Mouse (Mus musculus): Measurements from ENCODE around the gene Zfp1.

Zfp1 gene

DNA sequence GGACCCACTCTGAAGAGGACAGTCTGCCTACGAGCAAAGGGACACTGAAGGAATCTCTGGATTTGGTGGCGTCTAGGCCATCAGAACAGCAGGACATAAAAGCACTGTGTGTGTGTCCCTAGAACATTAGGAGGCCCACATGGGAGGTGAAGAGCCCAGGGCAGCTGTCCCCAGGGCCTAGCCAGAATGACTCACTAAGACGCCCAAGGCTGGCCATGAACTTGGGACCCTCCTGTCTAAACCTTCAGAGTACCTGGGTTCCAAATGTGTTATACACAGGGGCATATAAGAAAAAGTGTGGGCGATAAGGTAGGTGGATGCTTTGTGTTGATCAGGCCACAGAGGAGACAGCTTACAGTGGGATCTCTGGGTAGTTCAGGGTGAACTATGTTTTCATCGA is 57.5 kb downstream of the Zfp1 start:
- in situ Hi-C loops (cut with MboI; ENCODE audit: low pct_unique_long_range_greater_than_20kb in 1 of 2, low sequenced_read_pairs in 2 of 2, unreplicated experiment in 1 of 2), result loop anchor here (10.0 kb wide), 2 partner anchors 124 to 134 kb away; no protein-coding TSS in a partner anchor

- in situ Hi-C loops (cut with MboI; ENCODE audit: low pct_unique_long_range_greater_than_20kb in 1 of 2, low sequenced_read_pairs in 2 of 2, unreplicated experiment in 1 of 2), result loop anchor here (10.0 kb wide), 2 partner anchors 123 to 133 kb away; no protein-coding TSS in a partner anchor
Observed at GRCm38 (mm10) chr8:111701380-111701779, 58.2 kb downstream of the Zfp1 start.

DNA sequence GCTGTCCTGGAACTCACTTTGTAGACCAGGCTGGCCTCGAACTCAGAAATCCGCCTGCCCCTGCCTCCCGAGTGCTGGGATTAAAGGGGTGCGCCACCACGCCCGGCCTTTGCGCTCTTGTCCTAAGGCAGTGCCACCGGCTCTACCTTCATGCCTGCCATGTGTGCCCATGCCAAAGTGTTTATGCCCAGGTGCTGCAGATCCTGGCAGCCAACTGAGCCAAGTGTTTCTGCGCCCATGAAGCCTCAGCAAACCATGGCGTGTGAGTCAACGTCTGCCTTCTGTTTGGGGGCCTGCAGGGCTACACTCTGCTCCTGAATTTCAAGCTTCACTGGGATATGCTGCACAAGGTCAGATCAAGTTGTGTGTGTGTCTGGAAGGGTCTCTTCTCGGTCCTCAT is 61.4 kb downstream of the Zfp1 start:
- in situ Hi-C loops (cut with MboI; ENCODE audit: low pct_unique_long_range_greater_than_20kb in 1 of 2, low sequenced_read_pairs in 2 of 2, unreplicated experiment in 1 of 2), result loop anchor here (10.0 kb wide), 2 partner anchors 120 to 130 kb away; no protein-coding TSS in a partner anchor

GRCm38 (mm10) chr8:111705222-111705621 is 62.0 kb downstream of the Zfp1 start:
- in situ Hi-C loops (cut with MboI; ENCODE audit: low pct_unique_long_range_greater_than_20kb in 1 of 2, low sequenced_read_pairs in 2 of 2, unreplicated experiment in 1 of 2), result loop anchor here (10.0 kb wide), 2 partner anchors 120 to 130 kb away; no protein-coding TSS in a partner anchor

DNA sequence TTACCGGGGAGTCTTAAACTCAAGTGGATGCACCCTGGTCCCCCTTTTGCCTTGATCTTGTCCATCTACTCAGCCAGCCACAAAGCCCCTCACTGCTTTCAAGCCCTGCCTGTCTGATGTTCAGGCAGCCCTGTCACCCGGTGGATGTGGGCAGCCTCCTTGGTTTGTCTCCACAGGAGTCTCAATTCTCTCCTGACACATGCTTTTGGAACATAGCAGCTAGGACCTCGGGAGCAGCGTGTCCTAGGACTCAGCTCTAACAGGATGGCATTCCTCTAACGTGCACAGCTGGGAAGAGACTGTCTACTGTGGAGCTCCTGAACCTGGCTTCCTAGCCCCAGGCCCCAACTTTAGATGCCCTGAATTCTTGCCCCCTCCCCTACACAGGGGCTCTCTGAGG is 62.5 kb downstream of the Zfp1 start:
- in situ Hi-C loops (cut with MboI; ENCODE audit: low pct_unique_long_range_greater_than_20kb in 1 of 2, low sequenced_read_pairs in 2 of 2, unreplicated experiment in 1 of 2), result loop anchor here (10.0 kb wide), 2 partner anchors 119 to 129 kb away; no protein-coding TSS in a partner anchor

- in situ Hi-C loops (cut with MboI; ENCODE audit: low pct_unique_long_range_greater_than_20kb in 1 of 2, low sequenced_read_pairs in 2 of 2, unreplicated experiment in 1 of 2), result loop anchor here (10.0 kb wide), 2 partner anchors 117 to 127 kb away; no protein-coding TSS in a partner anchor
Observed at GRCm38 (mm10) chr8:111708265-111708664, 65.1 kb downstream of the Zfp1 start.

GRCm38 (mm10) chr8:111709223-111709622 is 66.0 kb downstream of the Zfp1 start:
- in situ Hi-C loops (cut with MboI; ENCODE audit: low pct_unique_long_range_greater_than_20kb in 1 of 2, low sequenced_read_pairs in 2 of 2, unreplicated experiment in 1 of 2), result loop anchor here (10.0 kb wide), 2 partner anchors 116 to 126 kb away; no protein-coding TSS in a partner anchor

DNA sequence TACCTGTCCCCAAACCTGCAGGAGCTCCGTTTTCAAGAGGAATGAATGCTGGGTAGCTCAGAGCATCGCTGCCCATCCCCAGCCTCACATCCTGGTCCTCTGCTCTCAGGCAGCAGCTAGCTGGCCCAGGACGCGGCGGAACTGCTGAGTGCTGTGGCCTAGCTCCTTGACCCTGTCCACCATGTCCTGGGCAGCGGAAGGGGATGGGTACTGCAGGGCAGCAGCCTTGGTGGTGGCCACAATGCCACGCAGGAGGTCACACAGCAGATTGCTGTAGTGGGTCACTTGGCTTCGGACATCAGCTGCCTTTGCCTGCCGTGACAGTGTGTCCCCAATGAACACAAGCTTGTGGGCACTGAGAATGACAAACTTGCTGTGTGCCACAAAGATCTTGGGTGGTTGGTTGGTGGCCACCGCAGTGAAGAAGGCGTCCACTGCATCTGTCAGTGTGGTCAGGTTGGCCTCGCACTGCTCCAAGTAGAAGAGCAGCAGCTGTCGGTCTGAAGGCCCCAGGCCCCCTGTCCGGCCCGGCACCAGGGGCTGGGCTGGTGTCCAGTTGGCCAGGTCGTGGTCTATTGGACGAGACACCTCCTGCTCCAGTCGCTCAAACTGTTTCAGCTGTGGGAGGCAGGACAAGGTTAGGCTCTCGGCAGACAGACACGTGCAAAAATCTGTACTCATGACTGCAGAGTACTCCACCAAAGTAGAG is 67.7 kb downstream of the Zfp1 start:
- in situ Hi-C loops (cut with MboI; ENCODE audit: low pct_unique_long_range_greater_than_20kb in 1 of 2, low sequenced_read_pairs in 2 of 2, unreplicated experiment in 1 of 2), result no loop called here

- in situ Hi-C loops (cut with MboI; ENCODE audit: low pct_unique_long_range_greater_than_20kb in 1 of 2, low sequenced_read_pairs in 2 of 2, unreplicated experiment in 1 of 2), result no loop called here
Observed at GRCm38 (mm10) chr8:111712135-111712534, 68.9 kb downstream of the Zfp1 start.

GRCm38 (mm10) chr8:111712588-111712987 is 69.4 kb downstream of the Zfp1 start:
- in situ Hi-C loops (cut with MboI; ENCODE audit: low pct_unique_long_range_greater_than_20kb in 1 of 2, low sequenced_read_pairs in 2 of 2, unreplicated experiment in 1 of 2), result no loop called here

GRCm38 (mm10) chr8:111713291-111713690 is 70.1 kb downstream of the Zfp1 start:
- in situ Hi-C loops (cut with MboI; ENCODE audit: low pct_unique_long_range_greater_than_20kb in 1 of 2, low sequenced_read_pairs in 2 of 2, unreplicated experiment in 1 of 2), result no loop called here

DNA sequence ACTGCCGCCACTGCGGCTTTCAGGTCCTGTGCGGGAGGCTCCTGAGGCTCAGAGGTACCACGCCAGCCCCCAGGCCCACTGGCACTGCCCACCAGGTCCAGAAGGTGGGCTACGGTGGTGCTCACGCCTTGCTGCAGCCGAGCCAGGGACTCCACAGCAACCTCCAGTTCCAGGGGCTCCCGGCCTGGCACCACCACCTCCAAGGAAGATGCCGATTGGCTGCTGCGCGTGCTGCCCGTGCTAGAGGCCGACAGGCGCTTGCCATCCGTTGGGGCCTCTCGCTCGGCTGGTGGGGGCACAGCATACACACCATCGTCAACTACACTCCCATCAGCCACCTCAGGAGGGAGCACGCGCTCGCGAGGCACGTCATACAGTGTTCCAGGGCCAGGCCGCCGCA is 70.6 kb downstream of the Zfp1 start:
- in situ Hi-C loops (cut with MboI; ENCODE audit: low pct_unique_long_range_greater_than_20kb in 1 of 2, low sequenced_read_pairs in 2 of 2, unreplicated experiment in 1 of 2), result no loop called here

- in situ Hi-C loops (cut with MboI; ENCODE audit: low pct_unique_long_range_greater_than_20kb in 1 of 2, low sequenced_read_pairs in 2 of 2, unreplicated experiment in 1 of 2), result no loop called here
Observed at GRCm38 (mm10) chr8:111714295-111714694, 71.1 kb downstream of the Zfp1 start.

- in situ Hi-C loops (cut with MboI; ENCODE audit: low pct_unique_long_range_greater_than_20kb in 1 of 2, low sequenced_read_pairs in 2 of 2, unreplicated experiment in 1 of 2), result no loop called here
Observed at GRCm38 (mm10) chr8:111715514-111715913, 72.3 kb downstream of the Zfp1 start.

- in situ Hi-C loops (cut with MboI; ENCODE audit: low pct_unique_long_range_greater_than_20kb in 1 of 2, low sequenced_read_pairs in 2 of 2, unreplicated experiment in 1 of 2), result no loop called here
Observed at GRCm38 (mm10) chr8:111716603-111717487, 73.6 kb downstream of the Zfp1 start.

DNA sequence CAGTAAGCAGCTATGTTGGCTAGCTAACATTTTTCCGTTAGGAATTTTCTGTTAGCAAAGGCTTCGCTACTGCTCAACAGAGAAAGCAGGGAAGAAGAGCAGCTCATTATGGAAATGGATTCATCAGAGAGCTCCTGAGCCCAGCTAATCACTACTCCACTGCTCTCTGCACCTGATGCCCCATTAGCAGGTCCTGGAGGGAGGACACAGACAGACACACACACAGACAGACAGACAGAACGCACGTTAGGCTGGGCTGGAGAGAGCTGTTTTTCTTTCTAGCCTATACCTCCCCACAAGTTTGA is 74.2 kb downstream of the Zfp1 start:
- in situ Hi-C loops (cut with MboI; ENCODE audit: low pct_unique_long_range_greater_than_20kb in 1 of 2, low sequenced_read_pairs in 2 of 2, unreplicated experiment in 1 of 2), result no loop called here

DNA sequence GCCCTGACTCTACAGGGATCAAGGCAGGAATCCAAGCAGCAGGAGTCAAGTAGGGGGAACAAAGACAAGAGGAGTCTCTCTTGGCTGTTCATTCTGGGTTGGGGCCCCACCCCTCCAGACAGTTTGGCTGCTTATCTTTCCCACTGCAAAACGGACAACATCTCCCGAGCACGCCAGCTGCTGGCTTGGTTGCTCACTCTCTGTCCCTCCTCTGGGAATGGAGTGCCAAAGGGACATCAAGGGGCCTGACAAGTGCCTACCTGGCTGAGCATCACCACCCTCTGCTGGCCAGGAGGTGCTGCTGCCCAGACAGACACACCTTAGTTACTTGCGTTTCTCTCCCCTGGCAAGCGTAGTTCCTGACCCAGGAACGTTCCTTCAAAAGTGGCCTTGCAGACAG is 74.7 kb downstream of the Zfp1 start:
- in situ Hi-C loops (cut with MboI; ENCODE audit: low pct_unique_long_range_greater_than_20kb in 1 of 2, low sequenced_read_pairs in 2 of 2, unreplicated experiment in 1 of 2), result no loop called here

DNA sequence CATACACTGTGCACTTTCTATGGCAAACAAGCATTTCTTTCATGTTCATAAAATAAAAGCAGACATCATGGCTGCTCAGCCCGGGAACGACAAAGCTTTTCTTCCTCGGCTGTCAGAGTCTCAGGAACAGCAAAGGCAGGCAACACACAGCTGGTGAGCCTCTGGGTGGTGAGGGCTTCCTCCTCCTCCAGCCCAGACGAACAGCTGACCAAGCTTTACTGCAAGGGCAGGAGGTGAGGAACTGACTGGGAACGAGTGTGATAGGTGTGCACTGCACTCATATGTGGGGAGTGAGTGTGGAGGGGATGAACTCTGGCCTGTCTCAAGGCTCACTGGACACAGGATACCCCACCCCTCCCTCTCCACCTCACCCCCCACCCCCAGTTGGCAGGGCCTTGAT is 75.7 kb downstream of the Zfp1 start:
- in situ Hi-C loops (cut with MboI; ENCODE audit: low pct_unique_long_range_greater_than_20kb in 1 of 2, low sequenced_read_pairs in 2 of 2, unreplicated experiment in 1 of 2), result no loop called here

- in situ Hi-C loops (cut with MboI; ENCODE audit: low pct_unique_long_range_greater_than_20kb in 1 of 2, low sequenced_read_pairs in 2 of 2, unreplicated experiment in 1 of 2), result no loop called here
Observed at GRCm38 (mm10) chr8:111720115-111720544, 76.9 kb downstream of the Zfp1 start.

Measured in mouse embryonic stem cell (cell line).